Comparison of ENCODE assay signal across 17 mouse cellular contexts in the genomic region with DNA sequence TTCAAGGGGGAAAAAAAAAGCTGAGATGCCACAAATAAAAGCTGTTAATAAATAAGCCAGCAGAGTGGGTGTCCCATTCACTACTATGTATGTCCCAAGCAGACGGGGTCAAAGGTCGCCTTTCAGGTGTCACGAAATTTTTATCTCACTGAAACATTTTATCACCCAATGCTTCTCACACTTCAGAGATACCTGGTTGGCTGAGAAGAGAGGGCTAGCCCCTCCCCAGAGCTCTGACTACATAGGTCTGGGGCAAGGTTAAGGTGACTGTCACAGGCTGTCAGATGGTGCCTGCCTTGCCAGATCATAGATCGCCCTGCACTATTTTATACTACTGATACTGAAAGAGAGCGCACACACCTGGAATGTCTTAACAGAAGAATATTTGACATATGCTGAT. TPM values are rescaled to one million over a fixed set of nuclear protein-coding genes. Genes with fewer than 3 reads are reported as not detected.
DNase-seq lines count a peak whose midpoint lies in the region; ATAC-seq and TF ChIP-seq lines count a peak whose summit lies in the region.
"Had no signal": no experiment of that assay in that cellular context is flagged by ENCODE, and none has a peak within 500 bp of the region (broad histone marks: within the 10 kb centered on the region; RNA-seq: fewer than 3 reads in every experiment).

No protein-coding gene starts in this region.

- ATAC-seq in kidney, embryonic 16.5 days (ENCODE audit: low FRiP score, low TSS enrichment) = no peak
- ATAC-seq in intestine, embryonic 15.5 days = peak; percentile 93
- ATAC-seq in intestine, postnatal 0 days = peak; percentile 95
- peak; percentile 87 for ATAC-seq in liver, postnatal 0 days
- no peak for ATAC-seq in activated CD4-positive, CD25-positive, alpha-beta regulatory T cell, adult 4 months
- ATAC-seq: forebrain, embryonic 13.5 days had no signal

- no peaks in the 10 kb centered on the region for H3K36me3 ChIP-seq in kidney, adult 2 months (ENCODE audit: control insufficient read depth, insufficient read depth, low read length)
- no peaks in the 10 kb centered on the region for H3K36me3 ChIP-seq in kidney, embryonic 16.5 days (ENCODE audit: insufficient read depth, low read length)
- no peaks in the 10 kb centered on the region for H3K36me3 ChIP-seq in intestine, embryonic 15.5 days
- no peaks in the 10 kb centered on the region for H3K36me3 ChIP-seq in intestine, postnatal 0 days (ENCODE audit: control insufficient read depth, insufficient read depth)
- H3K36me3 ChIP-seq in liver, postnatal 0 days (replicated peaks; ENCODE audit: insufficient read depth, low read length) = no peaks in the 10 kb centered on the region
- H3K36me3 ChIP-seq: embryonic facial prominence, embryonic 12.5 days; heart, embryonic 12.5 days; hindbrain, embryonic 15.5 days had no signal

- peak; percentile 4 for DNase-seq in kidney, adult 2 months
- DNase-seq in liver, postnatal 0 days = peak; percentile 44
- no peak for DNase-seq in layer of hippocampus, adult 9-10 months (ENCODE audit: low spot score)
- DNase-seq: adrenal gland, postnatal 10 days; cerebellum, adult 11 months; cerebellum, adult 8-10 months; cerebellum, postnatal 14 days; gastrocnemius, postnatal 36 days; heart, adult 18-20 months had no signal

- no peaks in the 10 kb centered on the region for H3K4me1 ChIP-seq in kidney, adult 2 months (ENCODE audit: control insufficient read depth, insufficient read depth, low read length)
- no peaks in the 10 kb centered on the region for H3K4me1 ChIP-seq in kidney, embryonic 16.5 days (ENCODE audit: insufficient read depth, low read length)
- H3K4me1 ChIP-seq in intestine, embryonic 15.5 days (replicated peaks) = no peaks in the 10 kb centered on the region
- no peaks in the 10 kb centered on the region; the same call in 1 of the 2 replicates for H3K4me1 ChIP-seq in intestine, postnatal 0 days (replicated peaks; ENCODE audit: control insufficient read depth, insufficient read depth, low read length)
- no peaks in the 10 kb centered on the region for H3K4me1 ChIP-seq in liver, postnatal 0 days (ENCODE audit: insufficient read depth)
- H3K4me1 ChIP-seq: embryonic facial prominence, embryonic 12.5 days; forebrain, embryonic 13.5 days; heart, embryonic 12.5 days; hindbrain, embryonic 15.5 days had no signal

- no peak for TF ChIP-seq POLR2A in kidney, adult 2 months (IDR thresholded peaks at IDR 0.05; ENCODE audit: low read depth, low read length)

- WGBS in kidney, adult 2 months = 66% methylated on average over 5 of the region's 5 CpGs
- 79% methylated on average over 5 of the region's 5 CpGs for WGBS in kidney, embryonic 16.5 days
- WGBS in intestine, embryonic 15.5 days = 75% methylated on average over 5 of the region's 5 CpGs
- 57% methylated on average over 5 of the region's 5 CpGs for WGBS in intestine, postnatal 0 days
- WGBS in liver, postnatal 0 days (ENCODE audit: insufficient replicate concordance) = 68% methylated on average over 5 of the region's 5 CpGs

- H3K27me3 ChIP-seq in kidney, adult 2 months (replicated peaks; ENCODE audit: control insufficient read depth, insufficient read depth, low read length) = no peaks in the 10 kb centered on the region
- H3K27me3 ChIP-seq in kidney, embryonic 16.5 days (ENCODE audit: insufficient read depth, low read length) = no peaks in the 10 kb centered on the region
- H3K27me3 ChIP-seq in intestine, embryonic 15.5 days (replicated peaks) = no peaks in the 10 kb centered on the region
- no peaks in the 10 kb centered on the region for H3K27me3 ChIP-seq in intestine, postnatal 0 days (replicated peaks; ENCODE audit: control insufficient read depth, insufficient read depth, low read length)
- no peaks in the 10 kb centered on the region for H3K27me3 ChIP-seq in liver, postnatal 0 days (ENCODE audit: insufficient read depth, low read length)
- H3K27me3 ChIP-seq: embryonic facial prominence, embryonic 12.5 days; forebrain, embryonic 13.5 days; heart, embryonic 12.5 days; hindbrain, embryonic 15.5 days had no signal

- no peak overlapping the region for H3K9ac ChIP-seq in kidney, embryonic 16.5 days (replicated peaks; ENCODE audit: low read length)
- no peak overlapping the region for H3K9ac ChIP-seq in intestine, embryonic 15.5 days
- H3K9ac ChIP-seq in intestine, postnatal 0 days (ENCODE audit: low read depth, low read length) = no peak overlapping the region
- H3K9ac ChIP-seq in liver, postnatal 0 days (replicated peaks) = no peak overlapping the region
- H3K9ac ChIP-seq: embryonic facial prominence, embryonic 12.5 days; forebrain, embryonic 13.5 days; heart, embryonic 12.5 days; hindbrain, embryonic 15.5 days had no signal

- no peak overlapping the region for H3K4me2 ChIP-seq in kidney, embryonic 16.5 days (replicated peaks; ENCODE audit: low read depth, low read length)
- no peak overlapping the region for H3K4me2 ChIP-seq in intestine, embryonic 15.5 days (replicated peaks)
- H3K4me2 ChIP-seq in intestine, postnatal 0 days (replicated peaks; ENCODE audit: low read depth) = no peak overlapping the region
- H3K4me2 ChIP-seq in liver, postnatal 0 days (ENCODE audit: low read depth, low read length) = no peak overlapping the region
- H3K4me2 ChIP-seq: embryonic facial prominence, embryonic 12.5 days; forebrain, embryonic 13.5 days; heart, embryonic 12.5 days; hindbrain, embryonic 15.5 days had no signal

- no peak overlapping the region for H3K4me3 ChIP-seq in kidney, adult 2 months (ENCODE audit: insufficient read depth, low read depth, low read length)
- no peak overlapping the region for H3K4me3 ChIP-seq in kidney, embryonic 16.5 days (ENCODE audit: low read length)
- no peak overlapping the region for H3K4me3 ChIP-seq in intestine, embryonic 15.5 days (replicated peaks)
- no peak overlapping the region for H3K4me3 ChIP-seq in intestine, postnatal 0 days (ENCODE audit: low read depth, low read length)
- H3K4me3 ChIP-seq in liver, postnatal 0 days (ENCODE audit: low read depth, low read length) = no peak overlapping the region
- H3K4me3 ChIP-seq: embryonic facial prominence, embryonic 12.5 days; forebrain, embryonic 13.5 days; heart, embryonic 12.5 days; hindbrain, embryonic 15.5 days had no signal

- no peak for TF ChIP-seq CTCF in kidney, adult 2 months (conservative IDR thresholded peaks at IDR 0.05; ENCODE audit: insufficient read depth, insufficient read length, low read depth, low read length)
- TF ChIP-seq CTCF in intestine, postnatal 0 days (IDR thresholded peaks at IDR 0.05; ENCODE audit: low read depth) = no peak
- TF ChIP-seq CTCF in liver, postnatal 0 days (IDR thresholded peaks at IDR 0.05; ENCODE audit: low read depth) = no peak

- TF ChIP-seq EP300 in liver, postnatal 0 days (IDR thresholded peaks at IDR 0.05; ENCODE audit: low read depth) = no peak

- no peaks in the 10 kb centered on the region for H3K9me3 ChIP-seq in kidney, embryonic 16.5 days (ENCODE audit: low read length)
- no peaks in the 10 kb centered on the region for H3K9me3 ChIP-seq in intestine, embryonic 15.5 days
- H3K9me3 ChIP-seq in intestine, postnatal 0 days (ENCODE audit: control insufficient read depth) = no peaks in the 10 kb centered on the region
- H3K9me3 ChIP-seq in liver, postnatal 0 days (ENCODE audit: low read length) = no peaks in the 10 kb centered on the region
- H3K9me3 ChIP-seq: embryonic facial prominence, embryonic 12.5 days; forebrain, embryonic 13.5 days; heart, embryonic 12.5 days; hindbrain, embryonic 15.5 days had no signal

- H3K27ac ChIP-seq in kidney, adult 2 months (ENCODE audit: insufficient read depth, low read depth, low read length) = no peak overlapping the region
- no peak overlapping the region for H3K27ac ChIP-seq in kidney, embryonic 16.5 days (ENCODE audit: low read length)
- H3K27ac ChIP-seq in intestine, embryonic 15.5 days = no peak overlapping the region
- H3K27ac ChIP-seq in intestine, postnatal 0 days (ENCODE audit: low read depth, low read length) = no peak overlapping the region
- no peak overlapping the region for H3K27ac ChIP-seq in liver, postnatal 0 days (ENCODE audit: low read depth)
- H3K27ac ChIP-seq: embryonic facial prominence, embryonic 12.5 days; forebrain, embryonic 13.5 days; hindbrain, embryonic 15.5 days had no signal

RNA-seq across cellular contexts. Expression of gene Gramd1c, which starts 29.8 kb away (rescaled TPM):
- 0.83 and 1.3 TPM in 2 replicates for polyA plus RNA-seq in kidney, adult 2 months (2012; rRNA removed)
- 7.3 and 8.0 TPM in 2 replicates for polyA plus RNA-seq in kidney, embryonic 16.5 days (2015; fragmentation: Nextera tagmentation; extraction: Ambion mirVana)
- polyA plus RNA-seq in intestine, embryonic 15.5 days (2015; fragmentation: Nextera tagmentation; extraction: Ambion mirVana) = 6.8 and 8.4 TPM in 2 replicates
- polyA plus RNA-seq in intestine, postnatal 0 days (2015; fragmentation: Nextera tagmentation; extraction: Ambion mirVana) = 7.0 and 7.6 TPM in 2 replicates
- polyA plus RNA-seq in liver, postnatal 0 days (2015; fragmentation: Nextera tagmentation; extraction: Ambion mirVana) = 10.9 and 16.5 TPM in 2 replicates
- polyA plus RNA-seq in activated CD4-positive, CD25-positive, alpha-beta regulatory T cell, adult 4 months (2017; shearing (Covaris generic)) = 1 to 10 TPM; 3.6 TPM

RNA-seq across cellular contexts. Expression of gene Zdhhc23, which starts 53.8 kb away (rescaled TPM):
- 2.4 and 2.5 TPM in 2 replicates for polyA plus RNA-seq in kidney, adult 2 months (2012; rRNA removed)
- polyA plus RNA-seq in kidney, embryonic 16.5 days (2015; fragmentation: Nextera tagmentation; extraction: Ambion mirVana) = 2.4 and 2.6 TPM in 2 replicates
- polyA plus RNA-seq in intestine, embryonic 15.5 days (2015; fragmentation: Nextera tagmentation; extraction: Ambion mirVana) = 2.1 and 2.7 TPM in 2 replicates
- polyA plus RNA-seq in intestine, postnatal 0 days (2015; fragmentation: Nextera tagmentation; extraction: Ambion mirVana) = 2.0 and 2.6 TPM in 2 replicates
- polyA plus RNA-seq in liver, postnatal 0 days (2015; fragmentation: Nextera tagmentation; extraction: Ambion mirVana) = 0.20 and 0.40 TPM in 2 replicates
- polyA plus RNA-seq in activated CD4-positive, CD25-positive, alpha-beta regulatory T cell, adult 4 months (2017; shearing (Covaris generic)) = 1 to 10 TPM; 1.4 to 1.9 TPM

Comparison
In these comparisons a context has a peak if more than half of its experiments do, and no peak if none do; other contexts are left out.
1. ATAC-seq: peak in intestine, embryonic 15.5 days (single experiment), intestine, postnatal 0 days (single experiment) and liver, postnatal 0 days (single experiment); none in kidney, embryonic 16.5 days (single experiment) and activated CD4-positive, CD25-positive, alpha-beta regulatory T cell, adult 4 months (single experiment).